9 mouse cellular contexts compared by ENCODE assay signal in genomic region chr6:28955581-28955980, GRCm38 (mm10).
DNase-seq lines count a peak whose midpoint lies in the region; ATAC-seq and TF ChIP-seq lines count a peak whose summit lies in the region.
"Had no signal": no experiment of that assay in that cellular context is flagged by ENCODE, and none has a peak within 500 bp of the region (broad histone marks: within the 10 kb centered on the region; RNA-seq: fewer than 3 reads in every experiment).

No protein-coding gene starts in this region.

- no peak overlapping the region for H3K4me2 ChIP-seq in liver, embryonic 12.5 days
- no peak overlapping the region for H3K4me2 ChIP-seq in liver, embryonic 14.5 days (ENCODE audit: low read depth)
- H3K4me2 ChIP-seq: heart, embryonic 15.5 days had no signal

- DNase-seq in liver, adult 2 months (ENCODE audit: extremely low read depth, low read depth, low spot score), result peak; percentile 11
- DNase-seq in ZHBTc4 (ENCODE audit: low read depth, low spot score), result peak; percentile 91
- DNase-seq in cerebellum, adult 9-11 months, result peak; percentile 68
- DNase-seq in gastrocnemius, postnatal 4 days (ENCODE audit: low spot score in 2 of 2), result peak; percentile 31 to 63
- no peak for DNase-seq in liver, embryonic 14.5 days (ENCODE audit: low read depth in 3 of 3, low spot score in 3 of 3)
- peak; percentile 60 to 73 for DNase-seq in right cerebral cortex, postnatal 10 days (ENCODE audit: low spot score in 2 of 2)
- no peak for DNase-seq in urinary bladder, adult 18-20 months (ENCODE audit: low spot score in 2 of 2)

- no peak for ATAC-seq in liver, embryonic 12.5 days
- ATAC-seq in liver, embryonic 14.5 days (ENCODE audit: insufficient read depth), result no peak

- H3K9ac ChIP-seq in liver, adult 2 months (ENCODE audit: low read depth, low read length), result no peak overlapping the region
- H3K9ac ChIP-seq in liver, embryonic 12.5 days, result no peak overlapping the region
- no peak overlapping the region for H3K9ac ChIP-seq in liver, embryonic 14.5 days (replicated peaks)
- H3K9ac ChIP-seq: heart, embryonic 15.5 days had no signal

- TF ChIP-seq POLR2A in liver, adult 2 months (IDR thresholded peaks at IDR 0.05; ENCODE audit: extremely low read depth, insufficient read depth, low read length), result no peak

- no peaks in the 10 kb centered on the region for H3K79me2 ChIP-seq in liver, adult 2 months (ENCODE audit: control insufficient read depth, insufficient read depth, low read length)

- H3K4me1 ChIP-seq in liver, adult 2 months (ENCODE audit: control insufficient read depth, insufficient read depth, low read length), result no peaks in the 10 kb centered on the region
- H3K4me1 ChIP-seq in liver, embryonic 12.5 days, result no peaks in the 10 kb centered on the region
- H3K4me1 ChIP-seq in liver, embryonic 14.5 days (replicated peaks; ENCODE audit: control insufficient read depth in 2 of 2, insufficient read depth in 2 of 2, low read length in 1 of 2), result no peaks in the 10 kb centered on the region
- H3K4me1 ChIP-seq: heart, embryonic 15.5 days had no signal

- WGBS in liver, adult 2 months, result 24% methylated on average over 11 of the region's 11 CpGs
- WGBS in liver, embryonic 12.5 days (ENCODE audit: insufficient replicate concordance), result 12% methylated on average over 11 of the region's 11 CpGs
- 12% methylated on average over 11 of the region's 11 CpGs for WGBS in liver, embryonic 14.5 days (ENCODE audit: insufficient replicate concordance)

- no peaks in the 10 kb centered on the region for H3K27me3 ChIP-seq in liver, adult 2 months (ENCODE audit: control insufficient read depth, insufficient read depth, low read length)
- H3K27me3 ChIP-seq in liver, embryonic 12.5 days (replicated peaks), result peaks cover 10% of the 10 kb centered on the region; the same call in 1 of the 2 replicates
- H3K27me3 ChIP-seq in liver, embryonic 14.5 days (ENCODE audit: control insufficient read depth, insufficient read depth, low read length), result no peaks in the 10 kb centered on the region

- H3K9me3 ChIP-seq in liver, embryonic 12.5 days (replicated peaks), result no peaks in the 10 kb centered on the region
- H3K9me3 ChIP-seq in liver, embryonic 14.5 days (ENCODE audit: control insufficient read depth, low read length), result no peaks in the 10 kb centered on the region
- H3K9me3 ChIP-seq: heart, embryonic 15.5 days had no signal

- H3K36me3 ChIP-seq in liver, adult 2 months (ENCODE audit: control insufficient read depth, insufficient read depth, low read length), result no peaks in the 10 kb centered on the region
- no peaks in the 10 kb centered on the region for H3K36me3 ChIP-seq in liver, embryonic 12.5 days
- H3K36me3 ChIP-seq in liver, embryonic 14.5 days (replicated peaks; ENCODE audit: control insufficient read depth, insufficient read depth, low read depth), result no peaks in the 10 kb centered on the region
- H3K36me3 ChIP-seq: heart, embryonic 15.5 days had no signal

- TF ChIP-seq CTCF in liver, adult 2 months (IDR thresholded peaks at IDR 0.05; ENCODE audit: low read depth, low read length), result peak; percentile 89
- TF ChIP-seq CTCF in liver, embryonic 14.5 days (IDR thresholded peaks at IDR 0.05; ENCODE audit: low read depth), result peak; percentile 88

- H3K4me3 ChIP-seq in liver, adult 2 months (ENCODE audit: insufficient read depth, low read depth, low read length), result no peak overlapping the region
- no peak overlapping the region for H3K4me3 ChIP-seq in liver, embryonic 12.5 days
- no peak overlapping the region for H3K4me3 ChIP-seq in liver, embryonic 14.5 days (ENCODE audit: insufficient read depth in 1 of 2, low read depth in 2 of 2, low read length in 2 of 2)
- H3K4me3 ChIP-seq: heart, embryonic 15.5 days had no signal

- TF ChIP-seq EP300 in liver, embryonic 14.5 days (IDR thresholded peaks at IDR 0.05; ENCODE audit: low read depth), result no peak

- no peak overlapping the region for H3K27ac ChIP-seq in liver, adult 2 months (replicated peaks; ENCODE audit: insufficient read depth, low read depth, low read length)
- H3K27ac ChIP-seq in liver, embryonic 12.5 days, result no peak overlapping the region
- H3K27ac ChIP-seq in liver, embryonic 14.5 days, result no peak overlapping the region
- H3K27ac ChIP-seq: heart, embryonic 15.5 days had no signal

Comparison
In these comparisons a context has a peak if more than half of its experiments do, and no peak if none do; other contexts are left out.
1. DNase-seq: peak in liver, adult 2 months (single experiment), ZHBTc4 (single experiment), cerebellum, adult 9-11 months (single experiment), gastrocnemius, postnatal 4 days (2 of 2) and right cerebral cortex, postnatal 10 days (2 of 2); none in liver, embryonic 14.5 days (0 of 3) and urinary bladder, adult 18-20 months (0 of 2).